Mouse (Mus musculus) cerebellum, adult (tissue): ENCODE measurements around the gene Phc2.

Experiments used
- ATAC-seq: cut with Nextera tagmentation; 2 replicates; pipeline ENCODE4 v1.9.2; 2017; ENCODE audit warnings: mild to moderate bottlenecking, moderate library complexity, mixed read lengths; ENCODE audit not compliant: insufficient number of reproducible peaks, low FRiP score, low TSS enrichment

Phc2 gene

GRCm38 (mm10) chr4:128688513-128688913 lies 34.0 kb downstream of the Phc2 start:
- ATAC-seq, result no peak

- ATAC-seq, result no peak
These were observed 34.5 kb downstream of the Phc2 start for GRCm38 (mm10) chr4:128688976-128689375.

- no peak for ATAC-seq
These were observed 35.3 kb downstream of the Phc2 start for GRCm38 (mm10) chr4:128689739-128690304.

GRCm38 (mm10) chr4:128691195-128691594 lies 36.7 kb downstream of the Phc2 start:
- ATAC-seq, result no peak

- ATAC-seq, result no peak
These were observed 37.8 kb downstream of the Phc2 start for GRCm38 (mm10) chr4:128692149-128692925.

GRCm38 (mm10) chr4:128693207-128693606 lies 38.7 kb downstream of the Phc2 start:
- no peak for ATAC-seq

- ATAC-seq, result no peak
These were observed 39.8 kb downstream of the Phc2 start for GRCm38 (mm10) chr4:128694315-128694714.

- no peak for ATAC-seq
These were observed 40.6 kb downstream of the Phc2 start for GRCm38 (mm10) chr4:128695149-128695548.

- ATAC-seq, result no peak
These were observed 43.7 kb downstream of the Phc2 start for GRCm38 (mm10) chr4:128698011-128698861.

- no peak for ATAC-seq
These were observed 45.4 kb downstream of the Phc2 start for GRCm38 (mm10) chr4:128699916-128700315.

GRCm38 (mm10) chr4:128700543-128700942 lies 46.0 kb downstream of the Phc2 start:
- ATAC-seq, result no peak

- ATAC-seq, result no peak
These were observed 50.7 kb downstream of the Phc2 start for GRCm38 (mm10) chr4:128705138-128705720.

GRCm38 (mm10) chr4:128706626-128707025 lies 52.1 kb downstream of the Phc2 start:
- ATAC-seq, result no peak

GRCm38 (mm10) chr4:128707384-128707783 lies 52.9 kb downstream of the Phc2 start:
- ATAC-seq, result no peak

GRCm38 (mm10) chr4:128709061-128709780 lies 54.7 kb downstream of the Phc2 start:
- no peak for ATAC-seq

GRCm38 (mm10) chr4:128709781-128710166 lies 55.3 kb downstream of the Phc2 start:
- no peak for ATAC-seq

GRCm38 (mm10) chr4:128710286-128710685 lies 55.8 kb downstream of the Phc2 start:
- ATAC-seq, result no peak

GRCm38 (mm10) chr4:128710800-128711199 lies 56.3 kb downstream of the Phc2 start:
- 0 out of 2 replicates have a peak, but pooled peaks have one; percentile 4 for ATAC-seq

- peak; percentile 76 for ATAC-seq
These were observed 57.1 kb downstream of the Phc2 start for GRCm38 (mm10) chr4:128711455-128712135.
